Mouse (Mus musculus) neural tube, postnatal 0 days (tissue): Measurements from ENCODE around the gene Fpr-rs4. TPM values are rescaled to one million over a fixed set of nuclear protein-coding genes. Genes with fewer than 3 reads are reported as not detected.

Experiments used
- polyA plus RNA-seq: library from polyadenylated mRNA; unstranded; fragments of >200 nt; fragmentation: Nextera tagmentation; extraction: Ambion mirVana; gene quantifications from 2 replicates; pipeline ENCODE4 v1.2.1, GENCODE M21; 2015

Gene Fpr-rs4
- polyA plus RNA-seq, result not detected in 2 replicates

DNA sequence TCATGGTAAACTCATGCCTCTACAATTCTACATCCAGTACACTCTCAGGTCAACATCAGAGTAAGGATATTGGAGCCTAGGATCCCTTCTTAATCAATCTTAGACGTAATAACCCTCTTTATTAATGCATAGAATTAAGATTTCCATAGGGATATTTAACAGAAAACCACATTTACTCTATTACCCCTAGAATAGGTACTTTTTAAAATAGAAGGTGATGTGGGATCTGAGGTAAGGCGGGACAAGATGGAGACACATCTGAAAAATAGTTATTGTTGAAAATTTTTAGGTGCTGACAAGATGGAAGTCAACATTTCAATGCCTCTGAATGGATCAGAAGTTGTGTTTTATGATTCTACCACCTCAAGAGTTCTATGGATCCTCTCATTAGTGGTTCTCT lies at the start of gene Fpr-rs4:
Gene Fpr-rs4 (plus strand): TSS at position 301 of the 400 bp plus-strand sequence.

DNA sequence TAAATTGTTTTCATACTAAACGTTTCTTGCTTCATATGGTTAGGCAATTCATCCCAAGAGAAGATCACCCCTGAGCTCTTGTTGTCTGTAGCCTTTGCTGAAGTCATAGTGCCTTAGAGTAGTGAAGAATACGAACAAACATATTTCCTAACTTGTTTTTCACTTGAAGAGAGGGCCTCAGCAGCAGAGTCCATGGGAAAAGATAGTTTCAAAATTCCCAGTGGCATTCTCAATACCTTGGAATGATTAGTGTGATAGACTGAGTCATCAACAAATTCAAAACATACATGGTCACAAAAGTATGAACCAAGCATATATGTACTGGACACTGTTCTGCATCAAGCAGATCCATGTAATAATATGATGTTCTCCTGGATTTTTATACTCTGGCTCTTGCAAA lies 27.6 kb downstream of the Fpr-rs4 start, which contains the start of gene Vmn2r124:
Gene Vmn2r124 (plus strand): TSS at position 301 of the 400 bp plus-strand sequence.

Other genes starting within 250 kb of the Fpr-rs4 start
- gene Spaca6, start 194.6 kb upstream of the Fpr-rs4 start, polyA plus RNA-seq, result 19.3 and 25.4 TPM in 2 replicates
- 2.5 and 2.6 TPM in 2 replicates for gene Has1, start 166.5 kb upstream of the Fpr-rs4 start, polyA plus RNA-seq
- gene Fpr1, start 137.8 kb upstream of the Fpr-rs4 start, polyA plus RNA-seq, result 0.72 TPM in 1 of 2 replicates, not detected in the other
- 0.41 and 1.1 TPM in 2 replicates for gene Fpr2, start 133.9 kb upstream of the Fpr-rs4 start, polyA plus RNA-seq
- not detected in 2 replicates for gene Fpr3, start 133.9 kb upstream of the Fpr-rs4 start, polyA plus RNA-seq
- gene Vmn2r124, start 27.7 kb downstream of the Fpr-rs4 start, polyA plus RNA-seq, result not detected in 2 replicates
- gene Vmn2r91, start 63.3 kb downstream of the Fpr-rs4 start, polyA plus RNA-seq, result not detected in 2 replicates
- gene Vmn2r92, start 130.2 kb downstream of the Fpr-rs4 start, polyA plus RNA-seq, result not detected in 2 replicates